Mouse (Mus musculus) olfactory bulb, adult 2 months (tissue): Measurements from ENCODE around the gene Cgn.

Source experiments
- CTCF ChIP-seq: fragments of 200-500 bp; IDR thresholded peaks from 2 replicates; pipeline ENCODE4 v1.5.1; 2012; ENCODE audit warnings: low read depth, mild to moderate bottlenecking, low read length, moderate library complexity; ENCODE audit not compliant: insufficient read depth
- POLR2A ChIP-seq: fragments of 200-500 bp; IDR thresholded peaks from 2 replicates; pipeline ENCODE4 v1.6.1; 2012; ENCODE audit warnings: mild to moderate bottlenecking, low read depth, low read length, moderate library complexity; ENCODE audit not compliant: insufficient read depth

DNA sequence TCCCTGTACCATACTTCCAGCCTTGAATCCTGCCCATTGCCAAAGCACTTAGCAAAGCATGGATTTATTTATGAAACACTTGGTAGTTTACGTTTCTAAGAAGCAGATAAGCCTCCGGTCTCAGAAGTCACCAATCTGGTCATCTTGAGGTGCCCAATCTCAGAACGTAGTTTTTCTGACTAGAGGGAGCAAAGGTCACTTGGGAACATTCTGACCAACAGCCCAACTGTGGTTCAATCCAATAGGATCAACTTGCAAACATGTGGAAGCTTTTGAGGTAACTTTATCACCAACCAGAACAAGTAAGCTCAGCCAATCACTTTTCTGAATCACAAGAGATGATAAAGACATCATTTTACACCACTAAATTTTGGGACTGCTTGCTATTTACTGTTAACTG, 49.1 kb upstream of the Cgn start:
- TF ChIP-seq CTCF (no peak), POLR2A (no peak)
